Mouse (Mus musculus) olfactory bulb, adult 2 months (tissue): ENCODE data around the gene Cradd. TPM values are rescaled to one million over a fixed set of nuclear protein-coding genes. Genes with fewer than 3 reads are reported as not detected.

ENCODE experiments used
- H3K27ac ChIP-seq: fragments of 200-500 bp; 2 replicates; pipeline ENCODE4 v1.5.1; 2012; ENCODE audit warnings: low read depth, low read length; ENCODE audit not compliant: insufficient read depth
- H3K4me1 ChIP-seq: fragments of 200-500 bp; 2 replicates; pipeline ENCODE4 v1.6.1; 2012; ENCODE audit warnings: low read length; ENCODE audit not compliant: control insufficient read depth, insufficient read depth
- H3K4me3 ChIP-seq: fragments of 200-500 bp; 2 replicates; pipeline ENCODE4 v1.5.1; 2012; ENCODE audit warnings: mild to moderate bottlenecking, low read depth, low read length, moderate library complexity; ENCODE audit not compliant: insufficient read depth
- CTCF ChIP-seq: fragments of 200-500 bp; IDR thresholded peaks from 2 replicates; pipeline ENCODE4 v1.5.1; 2012; ENCODE audit warnings: low read depth, mild to moderate bottlenecking, low read length, moderate library complexity; ENCODE audit not compliant: insufficient read depth
- POLR2A ChIP-seq: fragments of 200-500 bp; IDR thresholded peaks from 2 replicates; pipeline ENCODE4 v1.6.1; 2012; ENCODE audit warnings: mild to moderate bottlenecking, low read depth, low read length, moderate library complexity; ENCODE audit not compliant: insufficient read depth
- whole genome bisulfite sequencing: fragments of 180-500 bp; shearing (Covaris S2); methylation state at CpG from one replicate; pipeline ENCODE4 v1.1.7; 2018; 5-methylcytosine and 5-hydroxymethylcytosine counted together
- polyA plus RNA-seq: library from polyadenylated mRNA; stranded (reverse); fragments of >200 nt; gene quantifications from 2 replicates; pipeline ENCODE4 v1.2.4, GENCODE M21; 2012; ENCODE audit warnings: low replicate concordance; ENCODE audit not compliant: missing spikeins, insufficient read depth, insufficient read length

Gene Cradd
- polyA plus RNA-seq, 1 experiment, result not detected

DNA sequence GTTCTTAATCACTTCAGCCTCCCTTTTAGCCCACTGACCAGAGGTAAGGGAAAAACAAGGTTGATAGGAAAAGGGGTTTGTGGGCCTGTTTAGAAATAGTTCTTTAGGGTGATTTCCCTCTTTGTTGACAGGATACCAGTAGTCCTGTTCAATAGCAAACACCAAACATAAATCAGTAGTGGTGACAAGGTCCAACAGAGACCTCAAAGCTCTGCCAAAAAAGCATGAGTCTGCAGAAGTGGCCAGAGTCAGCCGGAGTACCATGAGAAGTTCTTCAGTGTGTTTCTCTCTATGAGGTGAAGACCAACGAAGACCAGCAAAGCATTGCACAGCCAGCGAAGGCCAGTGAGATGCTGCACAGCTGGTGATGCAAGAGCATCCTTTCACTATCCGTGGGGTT lies 16.7 kb upstream of the Cradd start:
- TF ChIP-seq POLR2A, result no peak
- no peak for TF ChIP-seq CTCF
- Histone ChIP-seq H3K4me3 (no peak overlapping the region), H3K4me1 (no peaks in the 10 kb centered on the region), H3K27ac (no peak overlapping the region)
- 86% methylated on average over 4 of the region's 4 CpGs for WGBS

GRCm38 (mm10) chr10:95337589-95337988 lies 13.7 kb upstream of the Cradd start:
- no peak overlapping the region for H3K27ac ChIP-seq
- no peak overlapping the region for H3K4me3 ChIP-seq
- WGBS, result 50% methylated on average over 5 of the region's 5 CpGs
- TF ChIP-seq CTCF (no peak), POLR2A (no peak)
- H3K4me1 ChIP-seq, result no peaks in the 10 kb centered on the region

DNA sequence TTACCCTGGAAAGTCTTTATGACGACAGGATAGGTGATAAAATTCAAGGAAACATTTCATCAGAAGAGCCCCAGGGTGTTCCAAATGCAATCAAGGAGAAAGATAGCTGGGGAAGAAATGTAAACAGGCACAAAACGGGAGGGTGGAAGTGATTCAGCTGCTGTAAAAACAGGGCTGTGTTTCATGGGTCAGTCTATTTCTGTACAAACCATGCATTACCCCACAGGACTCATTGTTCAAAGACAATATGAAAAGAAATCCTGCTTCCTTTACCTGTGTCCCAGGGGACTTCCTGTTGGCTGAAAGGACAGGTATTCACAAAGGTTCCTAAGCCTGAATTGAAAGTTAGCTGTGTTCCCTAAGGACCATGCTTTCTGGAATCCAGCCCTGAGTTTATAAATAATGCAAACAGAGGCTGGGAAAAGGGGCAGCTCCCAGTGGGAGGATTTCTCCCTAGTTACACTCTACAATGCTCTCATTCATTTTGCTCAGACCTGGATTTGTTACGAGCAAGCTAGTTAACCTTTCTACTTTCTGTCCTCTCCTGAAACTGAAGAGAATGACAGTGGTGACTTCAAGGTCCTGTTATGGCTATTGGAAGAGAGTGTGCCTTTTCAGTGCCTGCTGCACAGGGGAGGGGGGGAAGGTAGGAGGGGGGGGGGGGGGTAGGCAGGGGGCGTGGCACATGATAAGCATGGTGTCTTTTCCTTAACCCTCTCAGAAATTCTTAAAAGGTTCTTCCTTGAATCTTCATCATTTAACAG lies 13.0 kb upstream of the Cradd start:
- Histone ChIP-seq H3K27ac (no peak overlapping the region), H3K4me1 (no peaks in the 10 kb centered on the region), H3K4me3 (no peak overlapping the region)
- no peak for TF ChIP-seq CTCF
- TF ChIP-seq POLR2A, result no peak
- WGBS, result 20% methylated on average over 4 of the region's 4 CpGs

DNA sequence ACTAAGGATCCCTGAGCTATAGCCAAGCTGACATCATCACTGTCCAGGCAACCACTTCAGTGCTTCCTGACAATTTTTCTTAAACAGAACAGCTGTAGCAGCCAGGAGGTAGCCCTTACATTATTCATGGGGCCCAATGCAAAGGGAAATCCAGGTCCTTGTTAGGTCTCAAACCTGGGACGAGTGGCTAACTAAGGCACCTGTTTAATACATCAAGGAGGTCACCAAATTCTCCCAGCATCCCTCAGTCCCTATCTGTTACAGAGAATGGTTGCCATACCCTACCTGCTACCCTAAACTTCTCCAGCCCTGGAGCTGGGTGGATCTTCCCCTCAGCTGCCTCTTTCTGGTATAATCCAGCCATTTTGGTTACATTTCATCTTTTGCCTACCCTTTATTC lies 10.9 kb upstream of the Cradd start:
- Histone ChIP-seq H3K4me1 (no peaks in the 10 kb centered on the region), H3K27ac (no peak overlapping the region), H3K4me3 (no peak overlapping the region)
- TF ChIP-seq POLR2A (no peak), CTCF (no peak)
- WGBS, result 90% methylated on average over 1 of the region's 1 CpGs

- Histone ChIP-seq H3K4me3 (no peak overlapping the region), H3K4me1 (no peaks in the 10 kb centered on the region), H3K27ac (no peak overlapping the region)
- WGBS, result 93% methylated on average over 3 of the region's 3 CpGs
- TF ChIP-seq CTCF, result no peak
- TF ChIP-seq POLR2A, result no peak
These were observed 8.7 kb upstream of the Cradd start for GRCm38 (mm10) chr10:95332596-95332995.

DNA sequence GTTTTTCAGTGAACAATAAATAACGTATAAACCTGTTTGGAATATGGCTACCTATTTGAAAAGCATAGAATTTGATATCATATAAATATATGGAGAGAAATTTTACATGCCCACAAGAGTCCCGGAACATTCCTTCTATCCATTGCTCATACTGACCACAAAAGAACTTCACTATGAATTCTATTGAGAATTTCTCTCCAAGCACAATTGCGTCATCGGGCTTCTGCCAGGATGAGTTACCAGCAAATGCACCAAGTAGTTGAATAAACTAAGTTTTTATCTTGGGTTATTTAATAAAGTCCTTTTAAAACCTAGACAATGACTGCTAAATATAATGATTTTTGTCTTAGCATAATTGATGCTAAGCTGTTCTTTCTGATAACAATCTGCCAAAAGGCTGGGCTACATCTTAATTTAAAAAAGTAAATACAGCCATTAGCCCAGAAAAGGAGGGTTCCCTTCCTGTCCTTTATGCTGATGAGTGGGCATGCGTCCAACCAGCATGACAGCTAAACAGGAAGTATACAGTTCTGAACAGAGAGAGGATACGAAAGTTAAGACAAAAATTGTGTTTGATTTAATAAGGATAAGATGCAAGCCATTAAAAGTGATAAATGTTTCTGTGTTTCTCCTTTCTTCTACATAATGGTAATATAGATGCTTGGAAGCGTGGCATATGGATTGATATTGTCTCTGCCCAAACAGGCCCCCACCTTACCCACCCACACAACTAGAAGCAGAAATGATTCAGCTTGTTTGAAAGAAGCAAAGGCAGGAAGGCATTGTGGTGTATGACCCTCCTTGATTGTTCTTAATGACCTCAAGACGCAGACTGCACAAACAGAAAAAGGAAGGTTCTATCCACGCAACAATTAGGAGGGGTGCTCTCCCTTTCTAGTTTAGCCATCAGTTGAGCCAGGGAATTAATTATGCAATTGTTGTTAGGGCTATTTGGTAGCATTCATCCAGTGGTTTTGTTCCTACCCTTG lies 6.7 kb upstream of the Cradd start:
- WGBS, result 75% methylated on average over 9 of the region's 9 CpGs
- TF ChIP-seq POLR2A (no peak), CTCF (no peak)

DNA sequence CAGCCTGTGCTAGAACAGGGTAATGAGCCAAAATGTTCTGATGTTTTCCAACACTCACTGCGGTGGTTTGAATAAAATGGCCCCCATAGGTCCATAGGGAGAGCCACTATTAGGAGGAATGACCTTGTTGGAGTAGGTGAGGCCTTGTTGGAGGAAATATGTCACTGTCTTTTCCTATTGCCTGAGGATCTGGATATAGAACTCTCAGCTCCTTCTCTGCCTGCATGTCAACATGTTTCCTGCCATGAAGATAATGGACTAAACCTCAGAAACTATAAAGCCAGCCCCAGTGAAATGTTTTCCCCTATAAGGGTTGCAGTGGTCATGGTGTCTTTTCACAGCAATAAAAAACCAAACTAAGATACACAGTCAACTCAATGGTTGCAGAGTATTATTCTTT lies 6.0 kb upstream of the Cradd start:
- TF ChIP-seq POLR2A, result no peak
- no peak for TF ChIP-seq CTCF
- no peak overlapping the region for H3K27ac ChIP-seq

More for the DNA sequence above, 6.7 kb upstream of the Cradd start:
- H3K4me1 ChIP-seq, result no peaks in the 10 kb centered on the region
- H3K4me3 ChIP-seq, result no peak overlapping the region
- no peak overlapping the region for H3K27ac ChIP-seq

DNA sequence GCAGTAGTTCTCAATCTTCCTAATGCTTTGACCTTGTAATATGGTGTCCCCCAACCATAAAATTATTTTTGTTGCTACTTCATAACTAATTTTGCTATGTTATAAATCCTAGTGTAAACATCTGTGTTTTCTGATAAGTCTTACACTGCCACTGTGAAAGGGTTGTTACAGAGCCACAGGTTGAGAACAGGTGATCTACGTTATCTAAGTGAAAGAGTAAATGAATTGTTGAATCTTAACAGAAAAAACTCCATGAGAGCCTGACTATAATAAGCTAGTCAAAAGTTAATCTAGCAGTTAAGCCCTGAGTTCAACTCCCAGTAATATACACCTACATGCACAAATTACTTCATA lies 322 bp upstream of the Cradd start:
- 38% methylated on average over 1 of the region's 1 CpGs for WGBS
- no peak overlapping the region for H3K27ac ChIP-seq
- peaks cover 10% of the 10 kb centered on the region for H3K4me1 ChIP-seq
- H3K4me3 ChIP-seq, result no peak overlapping the region
- TF ChIP-seq POLR2A (no peak), CTCF (no peak)

More for the DNA sequence above, 6.0 kb upstream of the Cradd start:
- no peaks in the 10 kb centered on the region for H3K4me1 ChIP-seq
- WGBS, result 88% methylated on average over 1 of the region's 1 CpGs
- H3K4me3 ChIP-seq, result no peak overlapping the region
